Mouse (Mus musculus): ENCODE data around the gene Sytl2. TPM values are rescaled to one million over a fixed set of nuclear protein-coding genes. Genes with fewer than 3 reads are reported as not detected.

Gene Sytl2
- total RNA-seq (2017): 0.39 TPM in 1 of 2 replicates, not detected in the other

DNA sequence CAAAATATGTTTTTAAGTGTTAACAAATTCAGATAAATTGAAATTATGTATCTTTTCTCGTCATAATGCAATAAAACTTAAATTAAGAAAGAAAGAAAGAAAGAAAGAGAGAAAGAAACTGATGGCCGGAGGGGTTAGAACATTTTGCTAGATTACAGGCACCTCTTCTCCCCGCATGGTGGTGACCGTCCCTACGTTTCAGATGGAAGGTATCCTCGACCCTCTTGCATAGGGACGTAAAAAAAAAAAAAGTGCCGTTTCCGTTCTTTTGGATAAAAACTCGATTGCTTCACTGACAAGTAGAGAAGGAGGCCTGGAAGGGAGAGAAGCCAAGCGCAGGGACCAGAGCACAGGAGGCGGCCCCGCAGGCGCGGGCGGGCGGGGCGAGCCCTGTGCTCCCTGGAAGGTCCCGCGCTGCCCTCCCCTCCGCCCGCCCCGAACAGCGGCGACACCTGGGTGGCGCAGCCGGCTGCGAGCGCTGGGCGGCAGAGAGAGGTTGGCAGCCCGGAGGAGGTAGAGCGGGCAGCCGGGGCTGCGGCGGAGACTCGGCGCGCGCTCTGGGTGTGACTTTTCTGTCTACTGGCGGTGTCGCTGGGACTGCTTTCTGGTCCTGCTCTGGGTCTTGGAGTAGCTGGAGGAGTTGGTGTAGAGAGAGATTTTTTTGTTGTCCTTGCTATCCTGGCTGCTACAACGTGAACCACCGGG lies at the start of gene Sytl2:
Sytl2 (plus strand) TSS at position 311 of the 705 bp plus-strand sequence.
- ATAC-seq (replicated peaks; ENCODE audit: low read depth, poor library complexity, severe bottlenecking): peak; percentile 71

DNA sequence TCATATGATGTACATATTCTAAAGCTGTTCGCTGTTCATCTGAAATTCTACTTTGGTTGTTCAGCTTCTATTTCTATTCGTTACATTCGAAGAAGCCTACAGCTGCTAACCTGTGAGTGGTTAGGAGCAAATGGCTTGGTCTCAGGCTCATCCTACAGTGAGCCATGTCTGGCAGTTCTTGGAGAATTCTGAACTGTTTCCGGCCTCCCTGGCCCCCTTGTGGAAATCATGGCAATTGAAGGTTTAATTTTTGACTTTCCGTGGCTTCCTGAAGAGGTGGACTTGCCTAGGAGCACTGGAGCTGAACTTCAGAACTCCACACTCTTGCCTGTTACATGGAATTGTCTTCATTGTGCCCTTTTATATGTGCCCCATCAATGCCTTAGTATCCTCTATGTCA lies 49.1 kb upstream of the Sytl2 start:
- ATAC-seq (replicated peaks; ENCODE audit: low read depth, poor library complexity, severe bottlenecking): 0 out of 2 replicates have a peak, but pooled peaks have one; percentile 42

DNA sequence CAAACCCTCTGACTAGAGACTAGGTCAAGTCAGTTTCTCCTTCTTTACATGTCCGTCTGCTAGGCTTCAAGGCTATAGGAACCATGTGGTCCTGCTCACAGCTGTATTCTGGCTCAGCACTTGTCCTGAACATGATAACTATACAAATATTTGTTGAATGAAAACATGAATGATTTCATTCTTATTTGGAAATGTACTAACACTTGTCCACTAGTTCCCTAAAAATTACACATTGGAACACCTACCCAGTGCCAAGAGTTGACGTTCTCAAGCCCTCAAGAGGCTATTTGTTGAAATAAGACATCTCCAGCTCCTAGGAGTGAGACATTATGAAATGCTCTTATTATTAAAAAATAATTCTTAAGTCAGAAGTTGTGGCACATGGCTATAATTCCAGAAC lies 43.4 kb upstream of the Sytl2 start:
- no peak for ATAC-seq (replicated peaks; ENCODE audit: low read depth, poor library complexity, severe bottlenecking)

DNA sequence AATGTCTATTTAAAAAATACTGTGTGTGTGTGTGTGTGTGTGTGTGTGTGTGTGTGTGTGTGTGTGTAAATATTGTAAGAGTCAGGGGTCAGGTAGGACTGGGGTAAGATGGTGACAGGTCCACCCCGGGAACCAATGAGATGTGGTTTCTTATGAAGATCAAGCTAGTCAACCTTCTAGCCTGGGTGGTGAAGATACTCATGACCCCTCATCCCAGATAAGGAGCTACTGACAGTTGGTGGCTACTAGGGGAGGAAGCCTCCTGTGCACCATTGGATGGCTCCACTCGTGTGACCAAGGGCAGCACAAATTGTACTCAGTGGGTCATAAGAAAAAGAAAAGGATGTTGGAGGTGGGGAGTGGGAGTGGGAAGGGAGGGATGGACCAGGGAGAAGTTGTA lies 42.2 kb upstream of the Sytl2 start:
- peak; percentile 36; the same call in 1 of the 2 replicates for ATAC-seq (replicated peaks; ENCODE audit: low read depth, poor library complexity, severe bottlenecking)

DNA sequence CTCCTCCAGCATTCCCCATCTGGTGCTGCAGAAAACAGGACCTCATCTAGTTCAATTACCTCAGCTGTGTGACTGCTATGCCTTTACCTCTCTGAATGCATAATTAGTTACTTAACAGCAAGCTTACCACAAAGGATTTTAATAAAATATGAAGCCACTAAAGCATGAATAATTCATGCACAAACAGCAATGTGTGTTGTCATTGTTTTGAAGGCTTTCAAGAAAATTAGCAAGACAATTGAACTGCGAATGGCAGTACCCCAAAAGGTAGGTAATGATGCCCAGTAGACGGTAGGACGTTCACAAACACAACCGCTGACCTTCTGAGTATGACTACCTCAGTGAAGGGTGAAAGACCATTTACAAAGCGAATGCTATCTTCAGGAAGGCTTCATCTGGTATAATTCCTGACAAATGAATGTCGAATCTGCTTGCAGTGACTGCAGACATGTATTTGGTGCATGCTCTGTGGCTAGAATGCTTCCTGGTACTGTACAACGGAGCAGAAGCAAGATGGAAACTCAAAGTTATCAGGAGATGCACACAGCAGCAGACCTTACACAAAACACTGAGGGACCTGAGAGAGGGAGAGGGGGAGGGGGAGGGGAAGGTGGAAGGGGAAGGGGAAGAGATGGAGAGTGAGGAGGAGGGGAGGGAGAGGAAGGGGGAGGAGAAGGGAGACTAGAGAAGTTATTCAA lies 40.0 kb upstream of the Sytl2 start:
- 0 out of 2 replicates have a peak, but pooled peaks have one; percentile 10 for ATAC-seq (replicated peaks; ENCODE audit: low read depth, poor library complexity, severe bottlenecking)

DNA sequence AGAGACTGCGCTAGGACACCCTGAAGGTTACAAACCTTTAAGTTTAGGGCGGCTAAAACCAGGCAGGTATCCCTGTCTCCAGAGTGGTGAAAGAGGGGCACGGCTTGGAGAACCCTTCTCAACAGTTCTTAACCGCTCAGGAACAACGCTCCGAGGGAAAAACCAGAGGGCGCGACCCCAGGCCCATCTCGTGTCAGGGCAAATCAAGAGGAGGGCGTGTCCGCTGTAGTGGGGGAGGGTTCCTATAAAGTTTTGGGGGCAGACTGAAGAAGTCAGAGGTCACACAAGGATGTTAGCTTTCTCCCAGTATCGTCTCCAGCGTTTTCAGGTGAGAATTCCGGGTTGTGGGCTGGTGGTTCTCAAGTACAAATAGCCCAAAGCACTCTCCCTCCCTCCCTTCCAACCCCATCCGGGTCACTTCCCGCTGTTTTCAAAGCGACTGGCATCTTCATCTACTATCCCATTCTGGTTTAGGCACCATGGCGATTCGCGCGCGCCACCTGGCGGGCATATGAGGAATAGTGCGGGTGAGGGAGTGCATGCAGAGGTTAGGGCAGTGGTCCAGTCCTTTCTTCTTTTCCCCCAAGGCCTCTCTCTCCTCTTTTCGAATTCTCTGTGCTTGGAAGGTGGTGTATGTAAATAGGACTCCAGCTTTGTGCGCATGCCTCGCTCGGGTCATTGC lies 36.6 kb upstream of the Sytl2 start, which contains the start of gene Ccdc83:
Ccdc83 (minus strand) TSS at position 489 of the 682 bp plus-strand sequence.
- peak; percentile 98 for ATAC-seq (replicated peaks; ENCODE audit: low read depth, poor library complexity, severe bottlenecking)

DNA sequence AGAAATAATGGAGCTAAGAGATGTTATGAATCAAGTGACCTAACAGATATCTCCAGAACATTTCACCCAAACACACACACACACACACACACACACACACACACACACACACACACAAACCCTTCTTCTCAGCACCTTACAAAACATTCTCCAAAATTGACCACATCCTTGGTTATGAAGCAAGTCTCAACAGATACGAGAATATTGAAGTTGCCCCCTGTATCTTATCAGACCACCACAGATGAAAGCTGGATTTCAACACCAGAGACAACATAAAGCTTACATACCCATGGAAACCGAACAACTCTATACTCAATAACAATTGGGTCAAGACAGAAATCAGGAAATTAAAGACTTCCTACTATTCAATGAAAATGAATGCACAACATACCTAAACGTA lies 31.9 kb upstream of the Sytl2 start:
- peak; percentile 24; the same call in 1 of the 2 replicates for ATAC-seq (replicated peaks; ENCODE audit: low read depth, poor library complexity, severe bottlenecking)

DNA sequence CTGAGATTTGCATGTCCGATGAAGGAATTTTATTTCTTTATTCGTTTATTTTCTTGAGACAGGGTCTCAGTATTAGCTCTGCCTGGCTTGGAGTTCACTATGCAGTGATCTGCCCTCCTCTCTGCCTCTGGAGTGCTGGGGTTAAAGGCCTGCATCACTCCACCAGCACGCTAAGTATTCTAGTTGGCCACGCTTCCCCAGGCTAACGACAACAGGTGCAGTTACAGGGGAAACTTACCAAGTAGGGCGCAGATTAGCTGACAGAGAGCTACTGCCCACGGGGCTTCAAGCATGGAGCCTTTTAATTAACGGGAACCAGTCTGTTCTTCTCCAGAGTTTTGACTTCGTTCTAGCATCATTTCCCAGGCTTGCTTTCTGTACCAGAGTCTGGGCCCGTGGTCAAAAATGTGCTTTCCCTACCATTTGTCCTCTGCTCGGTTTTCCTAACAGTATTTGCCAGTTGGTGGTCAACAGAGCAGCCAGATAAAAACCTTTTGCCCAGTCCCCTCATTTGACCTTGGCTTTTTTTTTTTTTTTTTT lies 27.4 kb upstream of the Sytl2 start:
- no peak for ATAC-seq (replicated peaks; ENCODE audit: low read depth, poor library complexity, severe bottlenecking)

DNA sequence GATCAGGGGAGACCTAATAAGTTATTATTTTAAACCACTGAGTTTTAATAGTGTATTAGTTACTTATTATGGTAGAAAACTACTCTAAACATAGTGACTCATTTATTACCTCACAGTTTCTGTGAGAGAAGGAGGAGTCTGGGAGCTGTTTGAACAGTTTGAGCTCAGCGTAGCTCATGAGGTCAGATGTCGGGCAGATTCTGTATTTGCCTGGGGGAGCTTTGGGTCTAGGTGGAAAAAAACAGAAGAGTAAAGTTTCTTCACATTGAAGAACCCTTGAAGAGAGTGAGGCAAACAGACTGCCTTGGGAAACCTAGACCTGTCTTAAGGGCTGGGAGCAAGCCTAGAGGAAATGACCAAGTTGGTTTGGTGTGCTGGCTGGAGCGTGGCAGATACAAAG lies 24.8 kb upstream of the Sytl2 start:
- ATAC-seq (replicated peaks; ENCODE audit: low read depth, poor library complexity, severe bottlenecking): no peak

DNA sequence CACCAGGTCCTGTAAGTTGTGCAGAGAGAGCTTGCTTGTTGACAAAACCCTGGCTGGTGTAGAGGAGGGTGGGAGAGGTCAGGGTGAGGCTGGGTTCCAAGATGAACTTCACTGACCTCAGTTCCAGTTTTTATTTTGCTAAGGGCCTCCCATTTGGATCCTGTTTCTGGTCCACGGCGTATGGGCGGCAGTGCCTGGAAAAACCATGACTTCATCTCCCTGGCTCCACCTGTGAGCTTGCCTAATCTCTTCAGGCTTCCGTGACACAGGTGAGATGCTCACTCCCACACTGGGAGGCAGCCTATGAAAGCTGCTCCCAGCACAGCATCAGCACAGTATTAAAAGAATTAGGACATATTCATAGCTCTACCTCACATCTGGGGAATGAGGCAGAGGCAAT lies 24.3 kb upstream of the Sytl2 start:
- no peak for ATAC-seq (replicated peaks; ENCODE audit: low read depth, poor library complexity, severe bottlenecking)

DNA sequence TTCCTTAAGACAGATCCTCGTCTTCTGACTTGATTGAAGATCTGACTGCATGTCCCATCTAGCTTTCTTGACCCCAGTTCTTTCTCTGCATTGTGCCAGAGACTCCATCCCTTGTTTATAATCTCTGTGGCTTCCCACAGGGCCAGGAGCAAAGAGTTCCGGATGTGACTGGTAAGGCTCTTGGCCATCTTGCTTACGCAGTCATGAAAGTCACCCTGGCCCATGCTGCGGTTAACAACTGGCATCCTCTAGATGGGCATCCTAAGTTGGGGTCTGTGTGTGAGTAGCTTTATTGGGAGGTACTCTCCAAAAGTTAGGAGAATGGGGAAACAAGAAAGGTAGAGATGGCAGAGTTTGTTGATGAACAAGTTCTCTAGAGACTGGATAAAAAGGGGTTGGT lies 22.9 kb upstream of the Sytl2 start:
- no peak for ATAC-seq (replicated peaks; ENCODE audit: low read depth, poor library complexity, severe bottlenecking)

DNA sequence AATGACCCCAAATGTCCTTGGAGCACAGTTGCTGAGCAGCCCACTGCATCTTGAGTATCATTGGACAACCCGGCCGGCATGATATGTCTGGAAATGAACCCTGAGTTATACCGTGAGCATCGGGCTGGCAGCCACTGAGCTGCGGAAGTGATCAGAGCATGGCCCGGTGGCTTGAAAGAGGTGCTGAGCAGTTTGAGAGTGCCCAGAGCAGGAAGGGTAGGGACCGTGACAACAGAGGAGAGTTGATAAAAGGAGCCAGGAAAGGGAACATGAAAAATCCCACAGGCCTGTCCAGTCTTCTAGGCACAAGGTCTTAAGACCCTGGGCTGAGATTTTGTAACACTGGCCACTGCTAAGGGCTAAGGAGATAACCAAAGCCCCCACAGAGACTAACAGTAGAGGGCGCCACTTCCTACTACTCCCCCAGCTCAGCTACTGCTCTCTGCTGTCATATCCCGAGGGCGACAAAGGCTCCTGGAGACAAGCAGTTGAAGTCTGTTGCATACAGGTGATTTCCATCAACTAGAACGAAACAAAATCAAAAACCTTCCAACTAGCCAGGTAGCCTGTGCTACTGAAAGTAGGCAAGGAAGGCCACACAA lies 21.7 kb upstream of the Sytl2 start:
- ATAC-seq (replicated peaks; ENCODE audit: low read depth, poor library complexity, severe bottlenecking): peak; percentile 78

DNA sequence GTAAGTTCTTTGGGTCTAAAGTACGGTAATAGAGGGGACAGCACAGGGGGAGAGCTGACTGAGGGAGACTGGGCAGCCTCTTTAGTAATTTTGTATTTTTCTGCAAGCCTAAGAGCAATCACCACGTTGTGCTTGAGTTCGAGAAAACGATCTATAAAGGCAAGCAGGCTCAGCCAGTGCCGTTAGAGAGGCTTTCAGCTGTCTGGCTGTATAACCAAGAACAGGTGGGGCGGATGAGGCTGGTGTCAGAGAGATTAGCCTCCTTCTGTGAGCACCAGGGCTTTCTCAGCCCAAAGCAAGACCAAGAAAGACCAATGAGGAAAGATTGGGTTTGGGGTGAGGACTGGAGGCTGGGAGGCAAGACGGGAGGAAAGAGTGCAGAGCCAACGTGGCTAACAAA lies 21.2 kb upstream of the Sytl2 start:
- ATAC-seq (replicated peaks; ENCODE audit: low read depth, poor library complexity, severe bottlenecking): no peak

DNA sequence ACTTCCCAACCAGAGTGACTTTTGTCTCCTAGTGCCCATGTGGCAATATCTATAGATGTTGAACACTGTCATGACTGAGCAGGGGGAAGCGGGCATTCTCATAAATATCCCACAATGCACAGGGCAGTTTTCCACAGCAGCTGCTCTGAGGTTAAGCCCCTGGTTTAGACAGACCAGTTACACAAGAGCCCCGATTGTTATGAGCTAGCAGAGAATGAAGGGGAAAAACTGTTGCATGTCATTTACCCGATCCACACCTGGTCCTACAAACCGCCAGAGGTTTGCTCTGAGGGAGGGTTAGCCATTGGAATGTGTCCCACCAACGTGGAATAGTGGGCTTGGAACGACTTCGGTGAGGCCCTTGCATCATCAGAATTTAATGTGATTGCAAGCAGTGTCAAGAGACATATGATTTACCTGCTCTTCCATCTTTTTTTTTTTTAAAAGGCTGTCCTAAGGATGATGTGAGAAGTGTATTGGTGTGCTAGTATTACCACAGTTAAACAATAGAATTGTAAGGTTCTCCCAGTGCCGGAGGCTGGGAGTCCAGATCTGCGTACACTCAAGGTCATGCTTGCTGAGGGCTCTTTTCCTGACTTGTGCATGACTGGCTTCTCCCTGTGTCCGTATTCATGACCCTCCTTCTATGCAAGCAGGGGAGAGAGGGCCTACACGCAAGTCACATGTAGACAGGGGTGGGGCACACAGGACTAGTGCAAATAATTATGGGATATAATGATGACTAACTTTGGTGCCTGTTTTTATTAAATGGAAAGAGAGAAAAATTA lies 20.1 kb upstream of the Sytl2 start:
- ATAC-seq (replicated peaks; ENCODE audit: low read depth, poor library complexity, severe bottlenecking): peak; percentile 77

DNA sequence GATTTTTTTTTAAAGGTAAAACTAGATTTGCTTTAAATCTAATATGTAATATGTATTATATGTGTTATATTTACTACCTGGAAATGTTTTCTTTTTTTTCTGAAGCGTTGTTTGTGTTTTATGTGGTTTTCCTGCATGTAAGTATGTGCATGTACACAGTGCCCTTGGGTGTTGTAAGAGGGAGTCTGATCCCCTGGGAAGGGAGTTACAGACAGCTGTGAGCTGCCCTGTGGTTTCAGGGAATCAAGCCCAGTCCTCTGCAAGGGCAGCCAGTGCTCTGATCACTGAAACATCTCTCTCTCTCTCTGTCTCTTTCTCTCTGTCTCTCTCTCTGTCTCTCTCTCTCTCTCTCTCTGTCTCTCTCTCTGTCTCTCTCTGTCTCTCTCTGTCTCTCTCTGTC lies 19.3 kb upstream of the Sytl2 start:
- no peak for ATAC-seq (replicated peaks; ENCODE audit: low read depth, poor library complexity, severe bottlenecking)

DNA sequence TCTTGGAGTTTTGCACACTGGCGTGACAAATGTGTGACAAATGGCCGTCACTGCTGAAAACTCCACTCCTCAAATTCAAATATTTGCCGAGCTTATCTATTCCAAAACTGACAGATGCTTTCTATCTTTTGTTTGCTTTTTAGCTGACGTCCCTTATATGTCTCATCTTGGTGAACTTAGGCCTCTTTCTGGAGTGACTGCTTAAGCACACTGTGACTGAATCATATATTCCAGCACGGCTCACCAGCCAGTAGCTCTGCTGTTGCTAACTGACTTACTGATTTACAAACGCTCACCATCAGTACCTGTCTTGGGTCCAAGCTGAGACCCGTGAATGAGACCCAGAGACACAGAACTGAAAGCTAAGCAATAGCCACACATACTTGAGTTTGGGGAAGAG lies 17.3 kb upstream of the Sytl2 start:
- ATAC-seq (replicated peaks; ENCODE audit: low read depth, poor library complexity, severe bottlenecking): no peak

DNA sequence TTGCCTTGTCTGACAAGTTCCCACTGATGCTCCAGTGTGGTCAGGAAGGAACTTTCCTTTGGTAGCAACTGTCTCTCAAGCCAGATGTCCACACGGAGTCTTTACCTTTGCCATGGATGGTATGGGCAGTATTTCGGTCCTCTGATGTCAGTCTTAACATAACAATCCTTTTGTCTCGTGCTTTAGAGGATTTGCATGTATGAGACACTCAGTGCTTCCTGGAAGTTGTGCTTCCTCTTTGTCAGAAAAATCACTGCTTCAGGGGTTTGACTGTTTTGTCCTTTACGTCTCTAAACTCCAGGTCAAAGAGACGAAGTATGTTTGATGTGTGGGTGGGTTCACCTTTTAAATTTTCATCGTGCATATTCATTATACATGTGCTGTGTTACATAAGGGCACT lies 10.2 kb upstream of the Sytl2 start:
- ATAC-seq (replicated peaks; ENCODE audit: low read depth, poor library complexity, severe bottlenecking): no peak

DNA sequence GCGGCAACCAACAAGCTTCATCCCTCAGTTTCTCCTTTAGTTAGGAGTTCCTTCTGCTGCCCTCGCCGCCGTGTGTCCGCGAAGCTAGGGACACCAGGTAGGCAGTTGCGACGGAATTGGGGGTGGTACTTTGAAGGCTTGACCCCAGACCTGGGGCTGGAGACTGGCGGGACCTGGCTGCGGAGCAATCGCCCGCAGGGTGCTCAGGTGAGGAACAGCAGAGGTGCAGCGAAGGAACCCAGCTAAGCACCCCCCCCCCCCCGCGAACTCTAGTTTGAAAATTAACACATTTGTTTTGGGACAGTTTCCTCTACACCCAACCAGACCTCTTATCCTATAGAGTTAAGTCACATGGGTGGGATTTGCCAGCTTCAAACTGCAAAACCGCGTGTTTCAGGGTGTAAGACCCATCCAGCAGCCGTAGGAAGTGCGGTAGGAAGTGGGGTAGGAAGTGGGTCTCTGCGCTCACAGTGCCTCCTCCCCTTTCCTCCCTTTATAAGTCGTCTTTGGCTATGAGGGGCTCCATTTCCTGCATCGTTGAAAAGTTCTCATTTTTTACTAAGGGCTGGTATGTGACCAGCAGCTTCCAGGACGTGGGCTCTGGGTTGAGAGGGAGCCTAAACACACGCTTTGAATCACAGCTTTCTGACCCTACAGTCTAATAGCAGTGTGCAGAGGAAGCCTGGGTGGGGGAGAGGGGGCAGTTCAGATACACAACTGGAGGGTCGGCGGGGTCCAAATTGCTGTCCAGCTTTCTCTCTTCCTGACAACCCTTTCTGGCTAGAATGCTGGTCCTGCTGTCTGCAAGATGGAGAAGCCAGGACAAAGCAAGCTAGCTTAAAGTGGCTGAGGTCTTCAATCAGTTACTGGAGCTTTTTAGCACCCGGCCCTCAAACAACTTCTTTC lies 848 bp downstream of the Sytl2 start:
- ATAC-seq (replicated peaks; ENCODE audit: low read depth, poor library complexity, severe bottlenecking): peak; percentile 79

DNA sequence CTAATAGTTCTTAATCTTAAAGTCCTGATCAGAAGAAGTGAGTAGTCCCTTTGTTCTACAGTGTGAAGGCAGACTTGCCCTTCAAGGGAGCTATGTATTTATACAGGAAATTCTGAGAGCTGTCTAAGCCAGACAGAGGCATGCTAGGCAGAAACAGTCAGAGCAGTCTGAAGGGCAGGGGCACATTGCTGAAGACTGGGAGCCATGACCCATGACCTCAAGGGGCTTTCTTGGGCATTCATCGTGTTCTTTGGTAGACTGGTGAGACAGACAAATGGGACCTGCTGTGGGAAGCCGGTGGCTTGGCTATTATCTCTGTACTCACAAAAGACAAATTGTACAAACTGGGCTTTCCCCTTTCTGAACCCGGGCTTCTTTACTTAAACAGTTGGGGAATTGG lies 4.0 kb downstream of the Sytl2 start:
- no peak for ATAC-seq (replicated peaks; ENCODE audit: low read depth, poor library complexity, severe bottlenecking)
